ENCODE assay signal across 17 mouse cellular contexts in the genomic region with DNA sequence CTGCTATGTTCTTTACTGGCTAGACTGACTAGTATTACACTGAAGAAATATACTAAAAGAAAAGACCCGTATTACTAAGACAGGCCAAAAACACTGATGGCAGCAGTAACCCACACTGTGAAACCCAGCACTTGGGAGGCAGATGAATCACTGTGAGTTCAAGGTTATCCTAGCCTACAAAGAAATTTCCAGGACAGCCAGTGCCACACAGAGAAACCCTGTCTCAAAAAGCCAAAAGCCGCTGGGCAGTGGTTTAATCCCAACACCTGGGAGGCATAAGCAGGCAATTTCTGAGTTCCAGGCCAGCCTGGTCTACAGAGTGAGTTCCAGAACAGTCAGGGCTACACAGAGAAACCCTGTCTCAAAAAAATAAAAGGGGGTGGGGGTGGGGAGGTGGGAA. TPM values are rescaled to one million over a fixed set of nuclear protein-coding genes. Genes with fewer than 3 reads are reported as not detected.
"Had no signal": no experiment of that assay in that cellular context is flagged by ENCODE, and none has a peak within 500 bp of the region (broad histone marks: within the 10 kb centered on the region; RNA-seq: fewer than 3 reads in every experiment).

No protein-coding gene starts in this region.

- H3K9ac ChIP-seq: lung, embryonic 15.5 days; midbrain, embryonic 13.5 days; midbrain, embryonic 15.5 days; neural tube, embryonic 12.5 days had no signal

- H3K27me3 ChIP-seq: lung, embryonic 15.5 days; megakaryocyte, embryonic 14.5 days; midbrain, embryonic 13.5 days; midbrain, embryonic 15.5 days; neural tube, embryonic 12.5 days had no signal

- H3K4me2 ChIP-seq: lung, embryonic 15.5 days; midbrain, embryonic 11.5 days; midbrain, embryonic 13.5 days; midbrain, embryonic 15.5 days; neural tube, embryonic 12.5 days had no signal

- H3K27ac ChIP-seq: lung, embryonic 15.5 days; macrophage; midbrain, embryonic 13.5 days; midbrain, embryonic 15.5 days; neural tube, embryonic 12.5 days had no signal

- DNase-seq: lung, postnatal 14 days; lung, postnatal 36 days; right cerebral cortex, postnatal 25 days; right cerebral cortex, postnatal 4 days; spleen, adult 18-20 months; thymus, adult 18-20 months; thymus, postnatal 14 days; thymus, postnatal 36 days had no signal

- H3K4me1 ChIP-seq: midbrain, embryonic 15.5 days; neural tube, embryonic 12.5 days had no signal

- H3K9me3 ChIP-seq: lung, embryonic 15.5 days; megakaryocyte, embryonic 14.5 days; midbrain, embryonic 13.5 days; midbrain, embryonic 15.5 days; neural tube, embryonic 12.5 days had no signal

- ATAC-seq: lung, postnatal 0 days; midbrain, embryonic 13.5 days; midbrain, embryonic 15.5 days had no signal

- H3K4me3 ChIP-seq: lung, embryonic 15.5 days; megakaryocyte, embryonic 14.5 days; midbrain, embryonic 13.5 days; midbrain, embryonic 15.5 days; neural tube, embryonic 12.5 days had no signal

RNA-seq across cellular contexts. Expression of a gene that starts 27.3 kb away (rescaled TPM):
- total RNA-seq: monocyte, adult 5-6 weeks had no signal
